Mouse (Mus musculus) thymus, postnatal 14 days (tissue): ENCODE measurements around the gene Fkbp11.

ENCODE experiments used
- DNase-seq: peaks from one replicate; pipeline ENCODE4 v3.0.0; 2021

The Fkbp11 gene

GRCm38 (mm10) chr15:98691486-98692147 is 36.4 kb downstream of the Fkbp11 start:
- DNase-seq, result no peak

GRCm38 (mm10) chr15:98689682-98690081 is 38.3 kb downstream of the Fkbp11 start:
- DNase-seq, result no peak

- no peak for DNase-seq
Measured at GRCm38 (mm10) chr15:98685926-98686325, 42.1 kb downstream of the Fkbp11 start.

- no peak for DNase-seq
Measured at GRCm38 (mm10) chr15:98683746-98684145, 44.3 kb downstream of the Fkbp11 start.

GRCm38 (mm10) chr15:98683177-98683576 is 44.8 kb downstream of the Fkbp11 start:
- no peak for DNase-seq

GRCm38 (mm10) chr15:98681633-98682032 is 46.4 kb downstream of the Fkbp11 start:
- DNase-seq, result no peak

- no peak for DNase-seq
Measured at GRCm38 (mm10) chr15:98680660-98681059, 47.3 kb downstream of the Fkbp11 start.

GRCm38 (mm10) chr15:98677977-98678376 is 50.0 kb downstream of the Fkbp11 start:
- no peak for DNase-seq

- DNase-seq, result peak; percentile 76
Measured at GRCm38 (mm10) chr15:98676940-98677728, 50.9 kb downstream of the Fkbp11 start, which contains the start of gene Rnd1. Gene Rnd1, minus strand, starts transcription at chr15:98677461.

GRCm38 (mm10) chr15:98676471-98676870 is 51.5 kb downstream of the Fkbp11 start:
- peak; percentile 36 for DNase-seq

- DNase-seq, result no peak
Measured at GRCm38 (mm10) chr15:98675634-98676250, 52.3 kb downstream of the Fkbp11 start.

GRCm38 (mm10) chr15:98674994-98675545 is 52.9 kb downstream of the Fkbp11 start:
- DNase-seq, result no peak
